Mouse (Mus musculus): ENCODE results near the gene Egfl7. TPM values are rescaled to one million over a fixed set of nuclear protein-coding genes. Genes with fewer than 3 reads are reported as not detected.
A peak's percentile ranks its signal among the peaks of the same experiment; 100 is the strongest.

Gene Egfl7
- polyA plus RNA-seq, 1 experiment from 2014 or later: 75.7 TPM

DNA sequence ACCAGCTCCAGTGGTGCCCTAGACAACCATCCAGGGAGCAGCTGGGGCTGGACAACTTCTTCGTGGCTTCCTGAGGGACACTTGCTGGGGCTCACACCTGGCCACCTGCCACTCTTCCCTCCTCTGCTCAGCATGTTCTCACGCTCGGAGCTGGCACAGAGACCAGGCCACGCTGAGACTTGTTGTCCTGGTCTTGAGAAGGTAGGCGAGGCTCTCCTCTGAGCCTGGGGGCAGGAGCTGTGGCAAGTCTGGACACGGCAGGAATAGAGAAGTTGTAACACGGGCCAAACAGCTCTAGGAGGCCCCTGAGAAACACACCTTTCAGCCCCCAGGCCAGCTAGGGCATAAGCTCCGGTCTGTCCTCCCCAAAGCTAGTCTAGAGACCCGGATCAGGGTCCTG lies 25.9 kb upstream of the Egfl7 start:
- no peak for DNase-seq (ENCODE audit: low spot score)
- 80% methylated on average over 8 of the region's 9 CpGs for WGBS
- no peak overlapping the region for H3K9ac ChIP-seq (ENCODE audit: low read length)

DNA sequence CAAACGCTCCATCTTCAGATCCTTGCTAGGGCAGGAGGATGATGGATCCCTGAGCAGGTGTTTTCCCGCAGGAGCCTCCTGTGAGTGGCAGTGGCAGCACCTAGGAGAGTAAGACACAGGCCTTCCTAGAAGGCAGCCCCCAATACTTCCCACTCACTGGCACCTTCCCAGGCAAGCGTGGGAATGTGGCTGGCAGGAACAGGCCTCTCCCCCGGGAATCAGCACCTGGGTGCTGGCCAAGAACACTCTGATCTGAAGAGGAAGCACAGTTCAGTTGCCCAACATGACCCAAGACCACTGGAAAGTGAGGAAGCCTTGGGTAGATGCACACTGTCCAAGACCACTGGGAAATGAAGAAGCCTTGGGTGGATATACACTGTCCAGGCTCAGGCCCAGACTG lies 24.7 kb upstream of the Egfl7 start:
- no peaks in the 10 kb centered on the region for H3K9me3 ChIP-seq (ENCODE audit: control insufficient read depth, low read length)
- no peak overlapping the region for H3K4me3 ChIP-seq (ENCODE audit: low read depth, low read length)
- WGBS: 78% methylated on average over 4 of the region's 4 CpGs
- H3K4me2 ChIP-seq (ENCODE audit: low read depth): no peak overlapping the region
- no peak overlapping the region for H3K9ac ChIP-seq (ENCODE audit: low read length)
- no peak for DNase-seq (ENCODE audit: low spot score)
- H3K27ac ChIP-seq (ENCODE audit: low read depth, low read length): no peak overlapping the region
- H3K36me3 ChIP-seq (ENCODE audit: control insufficient read depth, insufficient read depth, low read length): no peaks in the 10 kb centered on the region; the same call in 1 of the 2 replicates
- H3K27me3 ChIP-seq (ENCODE audit: control insufficient read depth, insufficient read depth, low read length): no peaks in the 10 kb centered on the region
- no peak for ATAC-seq (ENCODE audit: insufficient read depth, low FRiP score, low TSS enrichment)
- H3K4me1 ChIP-seq (ENCODE audit: control insufficient read depth, insufficient read depth, low read length): peaks cover under 1% of the 10 kb centered on the region; the same call in 1 of the 2 replicates

More for the DNA sequence above, 25.9 kb upstream of the Egfl7 start:
- Histone ChIP-seq H3K4me3 (ENCODE audit: low read depth, low read length) (no peak overlapping the region), H3K36me3 (ENCODE audit: control insufficient read depth, insufficient read depth, low read length) (no peaks in the 10 kb centered on the region; the same call in 1 of the 2 replicates), H3K27me3 (ENCODE audit: control insufficient read depth, insufficient read depth, low read length) (no peaks in the 10 kb centered on the region), H3K9me3 (ENCODE audit: control insufficient read depth, low read length) (no peaks in the 10 kb centered on the region), H3K4me2 (ENCODE audit: low read depth) (no peak overlapping the region), H3K4me1 (ENCODE audit: control insufficient read depth, insufficient read depth, low read length) (peaks cover 2% of the 10 kb centered on the region; the same call in 1 of the 2 replicates), H3K27ac (ENCODE audit: low read depth, low read length) (no peak overlapping the region)
- no peak for ATAC-seq (ENCODE audit: insufficient read depth, low FRiP score, low TSS enrichment)

DNA sequence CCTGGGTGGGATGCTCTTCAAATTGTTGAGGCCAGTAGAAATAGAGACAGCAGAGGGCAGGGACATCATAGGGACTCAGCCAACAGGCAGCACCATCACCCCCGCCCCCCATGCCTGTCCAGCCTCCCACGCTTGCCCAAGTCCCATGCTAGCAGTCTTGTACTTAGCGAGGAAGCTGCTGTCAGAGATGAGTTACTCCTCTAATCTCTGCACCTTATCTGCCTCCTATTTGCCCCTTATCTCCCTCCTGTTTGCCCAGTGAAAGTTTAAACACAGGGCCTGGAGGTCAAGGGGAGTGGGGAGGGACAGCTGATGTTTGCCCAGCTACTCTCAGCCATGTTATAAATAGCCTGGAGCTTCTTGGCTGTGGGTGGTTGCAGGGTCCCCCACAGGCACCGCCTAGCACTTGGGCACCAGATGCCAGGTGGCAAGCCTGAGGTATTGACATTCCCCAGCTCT lies 23.2 kb upstream of the Egfl7 start:
- 65% methylated on average over 4 of the region's 4 CpGs for WGBS
- H3K27ac ChIP-seq (ENCODE audit: low read depth, low read length): no peak overlapping the region
- no peaks in the 10 kb centered on the region for H3K9me3 ChIP-seq (ENCODE audit: control insufficient read depth, low read length)
- H3K4me3 ChIP-seq (ENCODE audit: low read depth, low read length): no peak overlapping the region
- ATAC-seq (ENCODE audit: insufficient read depth, low FRiP score, low TSS enrichment): no peak
- H3K4me2 ChIP-seq (ENCODE audit: low read depth): no peak overlapping the region
- H3K36me3 ChIP-seq (ENCODE audit: control insufficient read depth, insufficient read depth, low read length): no peaks in the 10 kb centered on the region; the same call in 1 of the 2 replicates
- DNase-seq (ENCODE audit: low spot score): no peak
- H3K9ac ChIP-seq (ENCODE audit: low read length): no peak overlapping the region
- no peaks in the 10 kb centered on the region for H3K27me3 ChIP-seq (ENCODE audit: control insufficient read depth, insufficient read depth, low read length)
- peaks cover 10% of the 10 kb centered on the region for H3K4me1 ChIP-seq (ENCODE audit: control insufficient read depth, insufficient read depth, low read length)

DNA sequence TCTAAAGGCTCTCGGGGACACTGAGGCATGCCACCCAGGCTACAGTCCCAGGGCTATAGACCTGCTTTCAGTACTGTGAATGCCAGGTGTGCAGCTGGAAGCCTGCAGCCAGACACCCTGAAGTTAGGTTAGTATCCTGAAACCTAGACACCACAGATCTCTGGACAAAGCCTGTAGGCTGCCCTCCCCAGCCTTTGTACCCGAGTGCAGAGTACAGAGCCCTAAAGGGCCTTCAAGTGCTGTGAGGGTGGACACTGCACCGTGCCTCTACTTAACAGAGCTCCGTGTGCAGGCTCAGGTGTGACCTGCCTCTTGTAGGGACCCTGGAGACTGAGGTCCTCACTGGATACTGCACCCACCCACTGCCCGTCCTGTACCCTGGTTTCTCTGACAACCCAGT lies 19.3 kb upstream of the Egfl7 start:
- Histone ChIP-seq H3K9me3 (ENCODE audit: control insufficient read depth, low read length) (no peaks in the 10 kb centered on the region), H3K4me2 (ENCODE audit: low read depth) (no peak overlapping the region), H3K4me1 (ENCODE audit: control insufficient read depth, insufficient read depth, low read length) (peaks cover 10% of the 10 kb centered on the region), H3K27ac (ENCODE audit: low read depth, low read length) (no peak overlapping the region), H3K36me3 (ENCODE audit: control insufficient read depth, insufficient read depth, low read length) (no peaks in the 10 kb centered on the region), H3K9ac (ENCODE audit: low read length) (no peak overlapping the region), H3K27me3 (ENCODE audit: control insufficient read depth, insufficient read depth, low read length) (no peaks in the 10 kb centered on the region), H3K4me3 (ENCODE audit: low read depth, low read length) (no peak overlapping the region)
- DNase-seq (ENCODE audit: low spot score) (no peak), ATAC-seq (ENCODE audit: insufficient read depth, low FRiP score, low TSS enrichment) (no peak)
- 76% methylated on average over 5 of the region's 5 CpGs for WGBS

DNA sequence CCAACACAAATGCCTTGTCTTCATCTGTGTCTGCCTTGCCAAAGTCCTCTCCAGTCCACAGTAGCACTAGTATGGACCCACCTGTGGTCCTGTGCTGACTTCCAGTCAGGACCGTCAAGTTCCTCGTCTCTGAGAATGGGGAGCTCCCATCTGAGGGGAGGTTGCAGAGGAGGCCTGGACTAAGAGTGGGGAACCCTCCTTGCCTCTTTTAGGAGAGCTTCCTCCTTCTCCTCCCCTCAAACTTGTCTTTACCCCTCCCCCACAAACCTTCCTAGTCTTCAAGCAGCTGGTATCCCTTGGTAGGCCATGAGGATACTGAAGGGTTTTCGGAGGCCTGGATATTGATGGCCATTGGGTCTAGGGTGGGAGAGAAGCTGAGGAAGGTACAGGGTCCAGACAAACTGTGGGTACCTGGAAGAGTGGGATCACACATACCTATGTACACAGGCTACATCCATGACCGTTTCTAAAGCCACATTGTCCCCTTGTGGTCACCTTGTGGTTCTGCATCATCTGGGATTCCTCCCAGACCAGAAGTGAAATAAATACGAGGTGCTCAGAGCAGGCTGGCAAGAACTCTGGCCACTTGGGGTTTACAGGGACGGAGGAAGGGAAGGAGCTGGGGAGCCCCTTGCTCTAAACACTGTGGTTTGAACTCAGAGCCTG lies 18.3 kb upstream of the Egfl7 start:
- ATAC-seq (ENCODE audit: insufficient read depth, low FRiP score, low TSS enrichment) (peak; percentile 68), DNase-seq (ENCODE audit: low spot score) (peak; percentile 64)
- no peaks in the 10 kb centered on the region for H3K9me3 ChIP-seq (ENCODE audit: control insufficient read depth, low read length)
- no peak overlapping the region for H3K27ac ChIP-seq (ENCODE audit: low read depth, low read length)
- no peak overlapping the region for H3K4me2 ChIP-seq (ENCODE audit: low read depth)
- H3K4me1 ChIP-seq (ENCODE audit: control insufficient read depth, insufficient read depth, low read length): peaks cover 10% of the 10 kb centered on the region
- no peaks in the 10 kb centered on the region for H3K27me3 ChIP-seq (ENCODE audit: control insufficient read depth, insufficient read depth, low read length)
- no peak overlapping the region for H3K9ac ChIP-seq (ENCODE audit: low read length)
- no peak overlapping the region for H3K4me3 ChIP-seq (ENCODE audit: low read depth, low read length)
- 46% methylated on average over 6 of the region's 6 CpGs for WGBS
- H3K36me3 ChIP-seq (ENCODE audit: control insufficient read depth, insufficient read depth, low read length): no peaks in the 10 kb centered on the region

DNA sequence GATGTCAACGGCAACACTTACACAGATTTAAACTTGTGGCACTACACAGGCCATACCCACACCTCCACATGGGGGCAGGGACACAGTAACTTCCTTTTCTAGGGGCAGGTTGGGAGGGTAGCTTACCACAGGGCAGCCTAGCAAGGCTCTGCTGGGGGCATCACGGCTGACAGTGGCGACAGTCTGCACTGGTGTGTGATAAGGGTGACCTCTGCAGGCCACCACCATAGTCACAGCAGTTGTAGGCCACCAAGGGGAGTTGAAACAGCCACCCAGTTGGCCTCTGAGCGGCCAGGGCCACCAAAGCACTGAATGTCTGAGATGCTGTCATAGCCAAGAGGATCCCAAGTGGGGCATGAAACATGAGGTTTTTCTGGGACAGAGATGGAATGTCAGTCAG lies 13.6 kb upstream of the Egfl7 start:
- 12% methylated on average over 4 of the region's 4 CpGs for WGBS
- no peaks in the 10 kb centered on the region for H3K36me3 ChIP-seq (ENCODE audit: control insufficient read depth, insufficient read depth, low read length)
- H3K9ac ChIP-seq (ENCODE audit: low read length): no peak overlapping the region
- DNase-seq (ENCODE audit: low spot score): peak; percentile 71
- no peak overlapping the region for H3K4me3 ChIP-seq (ENCODE audit: low read depth, low read length)
- no peaks in the 10 kb centered on the region for H3K9me3 ChIP-seq (ENCODE audit: control insufficient read depth, low read length)
- 0 out of 2 replicates have a peak, but pooled peaks have one; percentile 41 for ATAC-seq (ENCODE audit: insufficient read depth, low FRiP score, low TSS enrichment)
- H3K27ac ChIP-seq (ENCODE audit: low read depth, low read length): no peak overlapping the region
- H3K4me1 ChIP-seq (ENCODE audit: control insufficient read depth, insufficient read depth, low read length): no peaks in the 10 kb centered on the region; the same call in 1 of the 2 replicates
- no peak overlapping the region for H3K4me2 ChIP-seq (ENCODE audit: low read depth)
- no peaks in the 10 kb centered on the region for H3K27me3 ChIP-seq (ENCODE audit: control insufficient read depth, insufficient read depth, low read length)

DNA sequence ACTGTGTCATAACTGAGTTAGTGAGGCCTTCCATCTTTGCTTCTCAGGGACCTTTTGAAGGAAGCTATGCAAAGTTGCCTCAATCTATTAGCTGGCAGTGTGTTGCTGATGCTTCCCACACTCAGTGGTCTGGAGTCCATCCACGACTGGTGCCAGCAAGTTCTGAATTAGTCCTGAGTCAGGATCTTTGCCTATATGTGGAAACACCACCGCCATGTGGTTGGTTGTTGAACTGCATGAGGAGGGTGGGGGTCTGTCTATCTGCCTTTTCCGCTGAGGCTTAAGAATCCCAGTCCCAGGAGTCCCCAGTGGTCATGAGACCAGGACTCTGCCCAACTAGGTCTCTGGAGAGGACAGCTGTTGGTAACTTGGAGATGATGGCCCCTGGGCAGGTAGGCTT lies 9.8 kb upstream of the Egfl7 start:
- ATAC-seq (ENCODE audit: insufficient read depth, low FRiP score, low TSS enrichment) (no peak), DNase-seq (ENCODE audit: low spot score) (peak; percentile 70)
- Histone ChIP-seq H3K27me3 (ENCODE audit: control insufficient read depth, insufficient read depth, low read length) (no peaks in the 10 kb centered on the region), H3K4me2 (ENCODE audit: low read depth) (no peak overlapping the region), H3K9me3 (ENCODE audit: control insufficient read depth, low read length) (no peaks in the 10 kb centered on the region), H3K4me1 (ENCODE audit: control insufficient read depth, insufficient read depth, low read length) (0 out of 2 replicates have a peak, but pooled peaks cover 7% of the 10 kb centered on the region), H3K9ac (ENCODE audit: low read length) (no peak overlapping the region), H3K27ac (ENCODE audit: low read depth, low read length) (no peak overlapping the region), H3K36me3 (ENCODE audit: control insufficient read depth, insufficient read depth, low read length) (no peaks in the 10 kb centered on the region), H3K4me3 (ENCODE audit: low read depth, low read length) (no peak overlapping the region)
- WGBS: 8% methylated on average over 3 of the region's 3 CpGs

DNA sequence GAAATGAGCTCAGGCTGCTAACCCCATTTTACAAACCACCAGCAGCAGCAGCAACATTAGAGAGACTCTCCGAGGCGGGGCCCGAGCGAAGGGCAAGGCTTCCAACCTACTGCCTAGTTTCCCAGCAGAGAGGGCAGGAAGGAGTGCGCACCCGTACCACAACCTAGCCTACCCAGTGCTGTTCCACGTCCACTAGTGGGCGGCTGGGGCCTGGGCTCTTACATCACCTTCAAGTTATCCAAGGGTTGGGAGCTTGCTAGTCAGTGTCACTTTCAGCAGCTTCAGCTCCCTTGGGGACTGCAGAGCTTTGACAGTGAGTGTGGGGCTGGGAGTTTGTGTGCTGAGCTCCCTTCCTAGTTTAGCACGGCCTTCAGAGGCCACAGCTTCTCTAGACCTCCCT lies 8.4 kb upstream of the Egfl7 start:
- DNase-seq (ENCODE audit: low spot score): no peak
- Histone ChIP-seq H3K4me2 (ENCODE audit: low read depth) (no peak overlapping the region), H3K27me3 (ENCODE audit: control insufficient read depth, insufficient read depth, low read length) (no peaks in the 10 kb centered on the region), H3K9me3 (ENCODE audit: control insufficient read depth, low read length) (no peaks in the 10 kb centered on the region), H3K4me1 (ENCODE audit: control insufficient read depth, insufficient read depth, low read length) (0 out of 2 replicates have a peak, but pooled peaks cover 7% of the 10 kb centered on the region), H3K36me3 (ENCODE audit: control insufficient read depth, insufficient read depth, low read length) (no peaks in the 10 kb centered on the region), H3K27ac (ENCODE audit: low read depth, low read length) (no peak overlapping the region), H3K9ac (ENCODE audit: low read length) (no peak overlapping the region), H3K4me3 (ENCODE audit: low read depth, low read length) (no peak overlapping the region)
- 80% methylated on average over 9 of the region's 9 CpGs for WGBS
- ATAC-seq (ENCODE audit: insufficient read depth, low FRiP score, low TSS enrichment): no peak

DNA sequence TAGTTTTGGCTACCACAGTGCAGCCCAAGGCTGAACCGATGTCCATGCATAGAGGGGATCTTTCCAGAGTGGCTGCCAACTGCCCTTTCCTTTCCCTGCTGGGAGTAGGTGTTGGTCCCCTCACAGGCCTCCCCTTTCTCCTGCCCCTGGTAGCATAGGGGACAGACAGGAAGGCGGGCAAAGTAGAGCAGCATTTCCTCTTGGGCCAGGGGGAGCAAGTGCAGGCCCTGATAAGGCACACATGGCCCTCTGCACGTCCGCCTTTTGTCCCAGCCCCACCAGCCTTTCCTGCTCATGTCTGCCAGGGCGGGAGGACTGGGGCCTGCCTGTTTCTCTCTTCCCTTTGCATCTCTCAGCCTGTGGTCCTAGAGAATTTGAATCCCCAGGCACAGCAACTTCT lies 8.0 kb upstream of the Egfl7 start:
- no peaks in the 10 kb centered on the region for H3K27me3 ChIP-seq (ENCODE audit: control insufficient read depth, insufficient read depth, low read length)
- H3K4me1 ChIP-seq (ENCODE audit: control insufficient read depth, insufficient read depth, low read length): 0 out of 2 replicates have a peak, but pooled peaks cover 7% of the 10 kb centered on the region
- no peak overlapping the region; the same call in 1 of the 2 replicates for H3K9ac ChIP-seq (ENCODE audit: low read length)
- WGBS: 67% methylated on average over 5 of the region's 5 CpGs
- H3K4me3 ChIP-seq (ENCODE audit: low read depth, low read length): no peak overlapping the region
- H3K9me3 ChIP-seq (ENCODE audit: control insufficient read depth, low read length): no peaks in the 10 kb centered on the region
- H3K36me3 ChIP-seq (ENCODE audit: control insufficient read depth, insufficient read depth, low read length): no peaks in the 10 kb centered on the region
- no peak overlapping the region for H3K4me2 ChIP-seq (ENCODE audit: low read depth)
- no peak for ATAC-seq (ENCODE audit: insufficient read depth, low FRiP score, low TSS enrichment)
- DNase-seq (ENCODE audit: low spot score): no peak
- no peak overlapping the region for H3K27ac ChIP-seq (ENCODE audit: low read depth, low read length)
